Mouse (Mus musculus) splenic B cell, adult 2 months (primary cell): Measurements from ENCODE around the gene Cfap221.

Source experiments
- DNase-seq: peaks from one replicate; pipeline ENCODE4 v3.0.0-alpha.2; 2011; ENCODE audit warnings: low read depth, low spot score
- H3K27me3 ChIP-seq: 2 replicates; pipeline ENCODE4 v1.6.1; 2012; ENCODE audit warnings: mild to moderate bottlenecking, low read length, moderate library complexity, mixed read lengths; ENCODE audit not compliant: control insufficient read depth, poor library complexity, insufficient read depth, severe bottlenecking
- H3K36me3 ChIP-seq: 2 replicates; pipeline ENCODE4 v1.6.1; 2012; ENCODE audit warnings: mild to moderate bottlenecking, low read length, moderate library complexity, mixed read lengths; ENCODE audit not compliant: control insufficient read depth, poor library complexity, insufficient read depth, severe bottlenecking

Cfap221 gene

GRCm38 (mm10) chr1:119996798-119997581 is at the start of gene Cfap221:
Cfap221 (minus strand) TSS chr1:119997234.
- Histone ChIP-seq H3K36me3 (no peaks in the 10 kb centered on the region), H3K27me3 (no peaks in the 10 kb centered on the region)
- peak; percentile 10 for DNase-seq

- Histone ChIP-seq H3K27me3 (no peaks in the 10 kb centered on the region), H3K36me3 (no peaks in the 10 kb centered on the region)
- DNase-seq: no peak
Measured at GRCm38 (mm10) chr1:120044584-120044983, 47.5 kb upstream of the Cfap221 start.

- no peak for DNase-seq
Measured at GRCm38 (mm10) chr1:120042421-120042820, 45.4 kb upstream of the Cfap221 start.

GRCm38 (mm10) chr1:120038594-120038993 is 41.6 kb upstream of the Cfap221 start:
- Histone ChIP-seq H3K27me3 (no peaks in the 10 kb centered on the region), H3K36me3 (no peaks in the 10 kb centered on the region)
- DNase-seq: no peak

More at GRCm38 (mm10) chr1:120042421-120042820, 45.4 kb upstream of the Cfap221 start:
- Histone ChIP-seq H3K36me3 (no peaks in the 10 kb centered on the region), H3K27me3 (no peaks in the 10 kb centered on the region)

- no peaks in the 10 kb centered on the region for H3K27me3 ChIP-seq
- DNase-seq: no peak
Measured at GRCm38 (mm10) chr1:120037021-120037683, 40.1 kb upstream of the Cfap221 start.

GRCm38 (mm10) chr1:120035456-120036034 is 38.5 kb upstream of the Cfap221 start:
- no peaks in the 10 kb centered on the region for H3K27me3 ChIP-seq
- DNase-seq: no peak
- H3K36me3 ChIP-seq: no peaks in the 10 kb centered on the region

More at GRCm38 (mm10) chr1:120037021-120037683, 40.1 kb upstream of the Cfap221 start:
- H3K36me3 ChIP-seq: no peaks in the 10 kb centered on the region

- Histone ChIP-seq H3K36me3 (no peaks in the 10 kb centered on the region), H3K27me3 (no peaks in the 10 kb centered on the region)
- DNase-seq: no peak
Measured at GRCm38 (mm10) chr1:120034793-120035192, 37.8 kb upstream of the Cfap221 start.

GRCm38 (mm10) chr1:120033469-120033854 is 36.4 kb upstream of the Cfap221 start:
- Histone ChIP-seq H3K36me3 (no peaks in the 10 kb centered on the region), H3K27me3 (no peaks in the 10 kb centered on the region)
- no peak for DNase-seq

- DNase-seq: peak; percentile 63
- Histone ChIP-seq H3K27me3 (no peaks in the 10 kb centered on the region), H3K36me3 (no peaks in the 10 kb centered on the region)
Measured at GRCm38 (mm10) chr1:120032804-120033468, 35.9 kb upstream of the Cfap221 start.

- H3K27me3 ChIP-seq: no peaks in the 10 kb centered on the region
- H3K36me3 ChIP-seq: no peaks in the 10 kb centered on the region
- DNase-seq: no peak
Measured at GRCm38 (mm10) chr1:120030474-120030873, 33.4 kb upstream of the Cfap221 start.

GRCm38 (mm10) chr1:120027693-120028092 is 30.7 kb upstream of the Cfap221 start:
- DNase-seq: no peak
- H3K36me3 ChIP-seq: no peaks in the 10 kb centered on the region
- H3K27me3 ChIP-seq: no peaks in the 10 kb centered on the region

- H3K27me3 ChIP-seq: no peaks in the 10 kb centered on the region
- no peaks in the 10 kb centered on the region for H3K36me3 ChIP-seq
- DNase-seq: no peak
Measured at GRCm38 (mm10) chr1:120025050-120025439, 28.0 kb upstream of the Cfap221 start.

GRCm38 (mm10) chr1:120024331-120025049 is 27.5 kb upstream of the Cfap221 start:
- Histone ChIP-seq H3K27me3 (no peaks in the 10 kb centered on the region), H3K36me3 (no peaks in the 10 kb centered on the region)
- DNase-seq: no peak

- Histone ChIP-seq H3K36me3 (no peaks in the 10 kb centered on the region), H3K27me3 (no peaks in the 10 kb centered on the region)
- DNase-seq: no peak
Measured at GRCm38 (mm10) chr1:120021951-120022350, 24.9 kb upstream of the Cfap221 start.
